Comparison of ENCODE assay signal across 8 mouse cellular contexts in genomic region chr1:30584806-30585205, GRCm38 (mm10).
DNase-seq lines count a peak whose midpoint lies in the region; ATAC-seq and TF ChIP-seq lines count a peak whose summit lies in the region.

No protein-coding gene starts in this region.

- TF ChIP-seq CTCF in heart, postnatal 0 days (IDR thresholded peaks at IDR 0.05; ENCODE audit: low read depth), result peak; percentile 73

- no peaks in the 10 kb centered on the region for H3K27me3 ChIP-seq in heart, postnatal 0 days (ENCODE audit: control insufficient read depth, insufficient read depth, low read length)

- 3% methylated on average over 4 of the region's 4 CpGs for WGBS in heart, postnatal 0 days

- no peaks in the 10 kb centered on the region for H3K36me3 ChIP-seq in heart, postnatal 0 days (replicated peaks; ENCODE audit: control insufficient read depth, insufficient read depth, low read length)

- peak; percentile 40 for DNase-seq in heart, postnatal 0 days (ENCODE audit: low spot score)
- no peak for DNase-seq in heart, postnatal 36 days
- DNase-seq in thymus, postnatal 0 days (ENCODE audit: low spot score), result peak; percentile 32
- no peak for DNase-seq in thymus, adult 18-20 months
- peak; percentile 80 for DNase-seq in embryo, embryonic 10.5 days (ENCODE audit: low spot score)
- peak; percentile 46 to 61 for DNase-seq in layer of hippocampus, postnatal 10 days (ENCODE audit: low spot score in 2 of 2)
- peak; percentile 84 for DNase-seq in retina, embryonic 14.5 days (ENCODE audit: low spot score)
- no peak for DNase-seq in gastrocnemius, postnatal 10 days

- no peaks in the 10 kb centered on the region for H3K9me3 ChIP-seq in heart, postnatal 0 days (replicated peaks; ENCODE audit: control insufficient read depth, low read length)

- no peak overlapping the region for H3K27ac ChIP-seq in heart, postnatal 0 days (ENCODE audit: low read depth)

- H3K4me1 ChIP-seq in heart, postnatal 0 days (ENCODE audit: control insufficient read depth, insufficient read depth), result no peaks in the 10 kb centered on the region

- no peak overlapping the region for H3K9ac ChIP-seq in heart, postnatal 0 days (replicated peaks; ENCODE audit: low read depth, low read length)

- H3K4me2 ChIP-seq in heart, postnatal 0 days (ENCODE audit: low read depth, low read length), result no peak overlapping the region

- no peak for ATAC-seq in heart, postnatal 0 days (ENCODE audit: insufficient read depth, low read depth)

- TF ChIP-seq EP300 in heart, postnatal 0 days (IDR thresholded peaks at IDR 0.05; ENCODE audit: low read depth), result no peak

- intact Hi-C loops in heart, postnatal 36 days (cut with DNase I), result no loop called here

- no peak overlapping the region for H3K4me3 ChIP-seq in heart, postnatal 0 days (ENCODE audit: low read depth, low read length)

Comparison
In these comparisons a context has a peak if more than half of its experiments do, and no peak if none do; other contexts are left out.
1. DNase-seq: peak in heart, postnatal 0 days (single experiment), thymus, postnatal 0 days (single experiment), embryo, embryonic 10.5 days (single experiment), layer of hippocampus, postnatal 10 days (2 of 2) and retina, embryonic 14.5 days (single experiment); none in heart, postnatal 36 days (0 of 2), thymus, adult 18-20 months (0 of 2) and gastrocnemius, postnatal 10 days (single experiment).